Mouse (Mus musculus) embryonic facial prominence, embryonic 13.5 days (tissue): ENCODE measurements around the gene Snhg11. TPM values are rescaled to one million over a fixed set of nuclear protein-coding genes. Genes with fewer than 3 reads are reported as not detected.

Source experiments
- ATAC-seq: fragments of 200-750 bp; cut with Nextera tagmentation; 2 replicates; pipeline ENCODE4 v1.8.0; 2017; ENCODE audit warnings: low read depth; ENCODE audit not compliant: insufficient number of reproducible peaks, insufficient read depth, low FRiP score, low TSS enrichment
- H3K27ac ChIP-seq: fragments of 300-500 bp; sonication (generic); 2 replicates; pipeline ENCODE4 v1.5.1; 2015; ENCODE audit warnings: moderate library complexity, mild to moderate bottlenecking, inconsistent platforms
- H3K27me3 ChIP-seq: fragments of 300-500 bp; sonication (generic); 2 replicates; pipeline ENCODE4 v1.6.1; 2015; ENCODE audit warnings: mild to moderate bottlenecking, inconsistent platforms
- H3K36me3 ChIP-seq: fragments of 300-500 bp; sonication (generic); 2 replicates; pipeline ENCODE4 v1.6.1; 2015; ENCODE audit warnings: mild to moderate bottlenecking, inconsistent platforms
- H3K4me1 ChIP-seq: fragments of 300-500 bp; sonication (generic); 2 replicates; pipeline ENCODE4 v1.6.1; 2015; ENCODE audit warnings: inconsistent platforms
- H3K4me2 ChIP-seq: fragments of 300-500 bp; sonication (generic); 2 replicates; pipeline ENCODE4 v1.6.1; 2015; ENCODE audit warnings: moderate library complexity, mild to moderate bottlenecking, inconsistent platforms
- H3K4me3 ChIP-seq: fragments of 300-500 bp; sonication (generic); 2 replicates; pipeline ENCODE4 v1.5.1; 2015; ENCODE audit warnings: mild to moderate bottlenecking, inconsistent platforms
- H3K9ac ChIP-seq: fragments of 300-500 bp; sonication (generic); 2 replicates; pipeline ENCODE4 v1.6.1; 2015; ENCODE audit warnings: mild to moderate bottlenecking, inconsistent platforms
- H3K9me3 ChIP-seq: fragments of 300-500 bp; sonication (generic); 2 replicates; pipeline ENCODE4 v1.6.1; 2016; ENCODE audit warnings: inconsistent platforms
- WGBS: fragments of 180-500 bp; shearing (Covaris S2); methylation state at CpG from one replicate; pipeline ENCODE4 v1.1.7; 2015; ENCODE audit warnings: mixed read lengths; 5-methylcytosine and 5-hydroxymethylcytosine counted together
- polyA plus RNA-seq: library from polyadenylated mRNA; unstranded; fragments of >200 nt; fragmentation: Nextera tagmentation; extraction: Ambion mirVana; gene quantifications from 2 replicates; pipeline ENCODE4 v1.2.1, GENCODE M21; 2015

Snhg11 gene
- polyA plus RNA-seq: 9.8 and 13.1 TPM in 2 replicates

- Histone ChIP-seq H3K4me1 (peaks cover 9% of the 10 kb centered on the region), H3K9ac (peak within 1 kb of the TSS; percentile 61; the same call in 1 of the 2 replicates), H3K27ac (no peak within 1 kb of the TSS), H3K4me3 (peak within 1 kb of the TSS; percentile 40), H3K9me3 (no peaks in the 10 kb centered on the region), H3K27me3 (peaks cover 39% of the 10 kb centered on the region), H3K4me2 (peak within 1 kb of the TSS; percentile 69), H3K36me3 (no peaks in the 10 kb centered on the region)
- WGBS: 2% methylated on average over 36 of the region's 36 CpGs
- ATAC-seq: no peak; the same call in 1 of the 2 replicates
These were observed at the start of gene Snhg11 for GRCm38 (mm10) chr2:158375443-158376122. Gene Snhg11, plus strand, starts transcription at chr2:158375638.

GRCm38 (mm10) chr2:158334356-158334755 is 41.1 kb upstream of the Snhg11 start:
- H3K27ac ChIP-seq: no peak overlapping the region
- no peak overlapping the region for H3K4me2 ChIP-seq
- no peaks in the 10 kb centered on the region for H3K4me1 ChIP-seq
- no peak for ATAC-seq
- H3K4me3 ChIP-seq: no peak overlapping the region
- H3K36me3 ChIP-seq: no peaks in the 10 kb centered on the region
- H3K9ac ChIP-seq: no peak overlapping the region
- WGBS: 84% methylated on average over 13 of the region's 13 CpGs
- H3K9me3 ChIP-seq: no peaks in the 10 kb centered on the region
- H3K27me3 ChIP-seq: no peaks in the 10 kb centered on the region

GRCm38 (mm10) chr2:158337698-158338097 is 37.7 kb upstream of the Snhg11 start:
- Histone ChIP-seq H3K27ac (no peak overlapping the region), H3K27me3 (peaks cover 3% of the 10 kb centered on the region; the same call in 1 of the 2 replicates), H3K9me3 (no peaks in the 10 kb centered on the region), H3K9ac (no peak overlapping the region), H3K36me3 (no peaks in the 10 kb centered on the region), H3K4me2 (no peak overlapping the region), H3K4me3 (no peak overlapping the region), H3K4me1 (no peaks in the 10 kb centered on the region)
- no peak for ATAC-seq
- 50% methylated on average over 10 of the region's 10 CpGs for WGBS

- no peaks in the 10 kb centered on the region for H3K4me1 ChIP-seq
- no peaks in the 10 kb centered on the region for H3K9me3 ChIP-seq
- no peak for ATAC-seq
- H3K9ac ChIP-seq: no peak overlapping the region
- H3K36me3 ChIP-seq: no peaks in the 10 kb centered on the region
- no peak overlapping the region for H3K27ac ChIP-seq
- 38% methylated on average over 11 of the region's 11 CpGs for WGBS
- H3K4me2 ChIP-seq: no peak overlapping the region
- peaks cover 3% of the 10 kb centered on the region; the same call in 1 of the 2 replicates for H3K27me3 ChIP-seq
- no peak overlapping the region for H3K4me3 ChIP-seq
These were observed 35.4 kb upstream of the Snhg11 start for GRCm38 (mm10) chr2:158339948-158340564.

- Histone ChIP-seq H3K27ac (no peak overlapping the region), H3K9me3 (no peaks in the 10 kb centered on the region), H3K4me2 (no peak overlapping the region), H3K36me3 (no peaks in the 10 kb centered on the region), H3K4me1 (no peaks in the 10 kb centered on the region), H3K9ac (no peak overlapping the region), H3K27me3 (peaks cover 3% of the 10 kb centered on the region; the same call in 1 of the 2 replicates), H3K4me3 (no peak overlapping the region)
- WGBS: 76% methylated on average over 2 of the region's 2 CpGs
- ATAC-seq: no peak
These were observed 34.1 kb upstream of the Snhg11 start for GRCm38 (mm10) chr2:158341324-158341723.

GRCm38 (mm10) chr2:158343495-158343894 is 31.9 kb upstream of the Snhg11 start:
- Histone ChIP-seq H3K4me3 (no peak overlapping the region), H3K4me2 (no peak overlapping the region), H3K9me3 (no peaks in the 10 kb centered on the region), H3K9ac (no peak overlapping the region), H3K4me1 (no peaks in the 10 kb centered on the region), H3K27me3 (peaks cover 6% of the 10 kb centered on the region; the same call in 1 of the 2 replicates), H3K27ac (no peak overlapping the region), H3K36me3 (no peaks in the 10 kb centered on the region)
- WGBS: 82% methylated on average over 5 of the region's 5 CpGs
- no peak for ATAC-seq

- ATAC-seq: no peak
- no peaks in the 10 kb centered on the region for H3K9me3 ChIP-seq
- peaks cover 3% of the 10 kb centered on the region; the same call in 1 of the 2 replicates for H3K27me3 ChIP-seq
- 66% methylated on average over 6 of the region's 6 CpGs for WGBS
- peaks cover 2% of the 10 kb centered on the region; the same call in 1 of the 2 replicates for H3K36me3 ChIP-seq
- H3K4me1 ChIP-seq: no peaks in the 10 kb centered on the region
- H3K4me3 ChIP-seq: no peak overlapping the region
- H3K27ac ChIP-seq: no peak overlapping the region
- no peak overlapping the region for H3K4me2 ChIP-seq
- H3K9ac ChIP-seq: no peak overlapping the region
These were observed 29.0 kb upstream of the Snhg11 start for GRCm38 (mm10) chr2:158346467-158346866.

- Histone ChIP-seq H3K4me2 (no peak overlapping the region), H3K27ac (no peak overlapping the region), H3K27me3 (peaks cover 3% of the 10 kb centered on the region; the same call in 1 of the 2 replicates), H3K4me3 (no peak overlapping the region), H3K9ac (0 out of 2 replicates have a peak overlapping the region, but pooled peaks have one; percentile 32), H3K36me3 (peaks cover 16% of the 10 kb centered on the region), H3K4me1 (no peaks in the 10 kb centered on the region), H3K9me3 (no peaks in the 10 kb centered on the region)
- ATAC-seq: no peak
- WGBS: 3% methylated on average over 6 of the region's 6 CpGs
These were observed 27.6 kb upstream of the Snhg11 start for GRCm38 (mm10) chr2:158347868-158348267.

GRCm38 (mm10) chr2:158352801-158353520 is 22.5 kb upstream of the Snhg11 start:
- Histone ChIP-seq H3K27me3 (no peaks in the 10 kb centered on the region), H3K4me1 (no peaks in the 10 kb centered on the region), H3K9ac (no peak overlapping the region), H3K4me2 (no peak overlapping the region), H3K36me3 (peaks cover 65% of the 10 kb centered on the region), H3K9me3 (no peaks in the 10 kb centered on the region), H3K4me3 (no peak overlapping the region), H3K27ac (no peak overlapping the region)
- 78% methylated on average over 3 of the region's 3 CpGs for WGBS
- no peak for ATAC-seq

GRCm38 (mm10) chr2:158354348-158355114 is 20.9 kb upstream of the Snhg11 start:
- H3K4me2 ChIP-seq: no peak overlapping the region
- H3K27ac ChIP-seq: no peak overlapping the region
- WGBS: 82% methylated on average over 7 of the region's 7 CpGs
- H3K9me3 ChIP-seq: no peaks in the 10 kb centered on the region
- peaks cover 81% of the 10 kb centered on the region for H3K36me3 ChIP-seq
- H3K4me1 ChIP-seq: peaks cover 11% of the 10 kb centered on the region
- no peak for ATAC-seq
- no peak overlapping the region for H3K9ac ChIP-seq
- no peak overlapping the region for H3K4me3 ChIP-seq
- H3K27me3 ChIP-seq: no peaks in the 10 kb centered on the region

- Histone ChIP-seq H3K4me2 (no peak overlapping the region), H3K4me1 (peaks cover 18% of the 10 kb centered on the region), H3K9ac (no peak overlapping the region), H3K36me3 (peaks cover 88% of the 10 kb centered on the region), H3K4me3 (no peak overlapping the region), H3K27ac (no peak overlapping the region), H3K9me3 (no peaks in the 10 kb centered on the region), H3K27me3 (no peaks in the 10 kb centered on the region)
- 90% methylated on average over 2 of the region's 2 CpGs for WGBS
- ATAC-seq: no peak
These were observed 20.2 kb upstream of the Snhg11 start for GRCm38 (mm10) chr2:158355238-158355637.
